Mouse (Mus musculus) lung, embryonic 14.5 days (tissue): Measurements from ENCODE around the gene Maip1. TPM values are rescaled to one million over a fixed set of nuclear protein-coding genes. Genes with fewer than 3 reads are reported as not detected.

ENCODE experiments used
- ATAC-seq: fragments of 200-750 bp; cut with Nextera tagmentation; 2 replicates; pipeline ENCODE4 v1.8.0; 2017; ENCODE audit warnings: mild to moderate bottlenecking, moderate TSS enrichment, moderate library complexity; ENCODE audit not compliant: insufficient read depth
- DNase-seq: peaks from one replicate; pipeline ENCODE4 v3.0.0-alpha.2; 2015
- H3K27ac ChIP-seq: fragments of 300-500 bp; sonication (generic); 2 replicates; pipeline ENCODE4 v1.5.1; 2014; ENCODE audit warnings: low read depth, mild to moderate bottlenecking, moderate library complexity
- H3K27me3 ChIP-seq: fragments of 300-500 bp; sonication (generic); 2 replicates; pipeline ENCODE4 v1.6.1; 2014; ENCODE audit warnings: low read length, control low read depth; ENCODE audit not compliant: insufficient read depth
- H3K36me3 ChIP-seq: fragments of 300-500 bp; sonication (generic); 2 replicates; pipeline ENCODE4 v1.6.1; 2014; ENCODE audit warnings: control low read depth; ENCODE audit not compliant: insufficient read depth
- H3K4me1 ChIP-seq: fragments of 300-500 bp; sonication (generic); 2 replicates; pipeline ENCODE4 v1.6.1; 2014; ENCODE audit warnings: antibody characterized with exemption, control low read depth; ENCODE audit not compliant: insufficient read depth
- H3K4me2 ChIP-seq: fragments of 300-500 bp; sonication (generic); 2 replicates; pipeline ENCODE4 v1.6.1; 2014; ENCODE audit warnings: mild to moderate bottlenecking
- H3K4me3 ChIP-seq: fragments of 300-500 bp; sonication (generic); 2 replicates; pipeline ENCODE4 v1.5.1; 2014; ENCODE audit warnings: low read depth, low read length
- H3K9ac ChIP-seq: fragments of 300-500 bp; sonication (generic); 2 replicates; pipeline ENCODE4 v1.6.1; 2014
- H3K9me3 ChIP-seq: fragments of 300-500 bp; sonication (generic); 2 replicates; pipeline ENCODE4 v1.6.1; 2016; ENCODE audit warnings: low read depth, low read length, control low read depth
- CTCF ChIP-seq: IDR thresholded peaks from 2 replicates; pipeline ENCODE4 v1.5.1; 2016; ENCODE audit warnings: antibody characterized with exemption, low read depth
- WGBS: fragments of 180-500 bp; shearing (Covaris S2); extraction: QIAGEN DNeasy Blood & Tissue Kit; methylation state at CpG from one replicate; pipeline ENCODE4 v1.1.7; 2014; 5-methylcytosine and 5-hydroxymethylcytosine counted together
- polyA plus RNA-seq: library from polyadenylated mRNA; unstranded; fragments of >200 nt; fragmentation: Nextera tagmentation; extraction: Ambion mirVana; gene quantifications from 2 replicates; pipeline ENCODE4 v1.2.1, GENCODE M21; 2014

Maip1 gene
- polyA plus RNA-seq, 1 experiment from 2014 or later = 17.5 TPM

DNA sequence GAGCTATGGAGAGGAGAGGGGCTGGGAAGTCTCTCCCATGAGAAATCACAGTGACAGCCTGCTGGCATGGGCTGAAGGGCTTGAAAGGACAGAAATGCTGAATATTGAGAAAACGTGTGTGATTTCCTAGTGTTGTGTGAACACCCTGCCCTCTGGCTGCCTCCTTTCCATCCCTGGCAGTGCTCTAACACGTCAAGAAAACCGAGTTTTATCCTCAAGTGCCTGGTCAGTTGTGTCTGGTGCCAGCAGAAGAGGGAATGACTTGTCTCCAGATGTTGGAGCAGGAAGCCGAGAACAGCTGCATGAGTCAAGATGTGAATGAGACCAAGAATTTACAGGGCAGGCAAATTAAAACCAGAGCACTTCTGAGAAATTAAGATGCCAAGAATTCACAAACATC is 34.6 kb downstream of the Maip1 start:
- TF ChIP-seq CTCF = no peak
- ATAC-seq (no peak), DNase-seq (no peak)
- no peak overlapping the region for H3K4me2 ChIP-seq
- H3K36me3 ChIP-seq = no peaks in the 10 kb centered on the region
- no peaks in the 10 kb centered on the region for H3K27me3 ChIP-seq
- H3K9ac ChIP-seq = no peak overlapping the region
- no peak overlapping the region for H3K4me3 ChIP-seq
- WGBS = 38% methylated on average over 4 of the region's 4 CpGs
- no peak overlapping the region for H3K27ac ChIP-seq
- H3K9me3 ChIP-seq = no peaks in the 10 kb centered on the region
- H3K4me1 ChIP-seq = peaks cover 5% of the 10 kb centered on the region; the same call in 1 of the 2 replicates

DNA sequence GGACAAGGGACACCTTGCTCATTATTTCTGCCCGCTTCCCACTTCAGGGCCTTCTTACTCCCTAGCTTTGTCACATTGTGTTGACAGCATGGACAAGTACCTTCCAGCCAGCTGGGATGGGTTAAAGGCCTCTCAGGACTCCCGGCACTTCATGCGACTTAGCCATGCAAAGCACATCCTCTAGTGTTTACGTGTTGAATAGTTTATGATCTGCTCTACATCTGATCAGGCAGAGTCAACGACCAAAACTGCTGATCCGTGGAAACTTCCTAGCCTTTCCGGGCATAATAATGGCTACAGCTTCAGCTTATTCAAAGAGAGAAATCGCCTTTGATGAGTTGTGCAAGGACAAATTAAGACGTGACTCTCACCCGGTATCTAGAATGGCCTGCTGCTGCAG is 39.6 kb downstream of the Maip1 start:
- Histone ChIP-seq H3K36me3 (no peaks in the 10 kb centered on the region), H3K27me3 (no peaks in the 10 kb centered on the region), H3K27ac (no peak overlapping the region), H3K9ac (no peak overlapping the region), H3K9me3 (no peaks in the 10 kb centered on the region), H3K4me2 (no peak overlapping the region), H3K4me3 (no peak overlapping the region), H3K4me1 (no peaks in the 10 kb centered on the region)
- DNase-seq = peak; percentile 32
- no peak for ATAC-seq
- WGBS = 60% methylated on average over 10 of the region's 10 CpGs
- TF ChIP-seq CTCF = no peak

DNA sequence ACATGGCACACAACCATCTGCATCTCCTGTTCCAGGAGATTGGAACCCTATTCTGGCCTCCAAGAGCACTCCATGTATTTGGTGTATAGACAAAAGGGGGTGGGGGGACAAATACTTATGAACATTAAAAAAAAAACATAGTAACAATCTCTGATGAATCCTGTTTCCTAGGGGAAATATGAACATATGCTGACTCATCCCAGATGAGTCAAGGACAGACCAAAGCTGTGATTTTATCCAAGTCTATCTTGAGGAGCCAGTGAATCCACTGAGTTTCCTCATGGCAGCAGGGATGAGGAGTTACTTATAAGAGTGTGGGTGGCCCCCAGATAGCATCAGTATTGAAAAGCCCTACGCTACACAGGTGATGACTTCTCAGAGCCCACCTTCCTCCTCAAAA is 44.1 kb downstream of the Maip1 start:
- ATAC-seq (no peak), DNase-seq (no peak)
- Histone ChIP-seq H3K27me3 (no peaks in the 10 kb centered on the region), H3K4me1 (no peaks in the 10 kb centered on the region), H3K9ac (no peak overlapping the region), H3K4me2 (no peak overlapping the region), H3K4me3 (no peak overlapping the region), H3K36me3 (no peaks in the 10 kb centered on the region), H3K27ac (no peak overlapping the region), H3K9me3 (no peaks in the 10 kb centered on the region)
- 93% methylated on average over 1 of the region's 1 CpGs for WGBS
- TF ChIP-seq CTCF = no peak

DNA sequence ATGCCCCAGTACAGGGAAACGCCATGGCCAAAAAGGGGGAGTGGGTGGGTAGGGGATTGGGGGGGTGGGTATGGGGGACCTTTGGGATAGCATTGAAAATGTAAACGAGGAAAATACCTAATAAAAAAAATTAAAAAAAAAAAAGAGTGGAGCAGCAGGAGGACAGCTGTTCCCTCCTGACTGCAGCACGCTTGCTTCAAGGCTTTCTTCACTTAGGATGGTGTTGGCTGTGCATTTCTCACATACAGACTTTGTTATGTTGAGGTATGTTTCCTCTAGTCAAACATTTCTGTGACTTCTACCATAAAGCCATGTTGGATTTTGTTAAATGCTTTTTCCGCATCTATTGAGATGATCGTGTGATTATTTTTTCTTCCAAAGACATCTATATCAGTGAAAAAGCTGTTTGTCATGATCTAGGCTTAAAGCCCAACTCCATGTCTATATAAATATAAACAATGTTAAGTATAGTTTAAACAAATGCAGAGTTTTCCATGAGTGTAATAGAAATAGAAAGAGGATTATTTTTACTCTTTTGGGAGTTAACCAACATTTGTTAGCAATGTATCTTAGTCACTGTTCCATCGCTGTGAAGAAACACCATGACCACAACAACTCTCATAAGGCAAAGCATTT is 54.3 kb downstream of the Maip1 start:
- H3K4me3 ChIP-seq = no peak overlapping the region
- peak; percentile 65 for DNase-seq
- H3K4me1 ChIP-seq = no peaks in the 10 kb centered on the region
- TF ChIP-seq CTCF = no peak
- WGBS = 49% methylated on average over 6 of the region's 6 CpGs
- no peaks in the 10 kb centered on the region for H3K9me3 ChIP-seq
- no peak overlapping the region for H3K4me2 ChIP-seq
- peak; percentile 54; the same call in 1 of the 2 replicates for ATAC-seq
- H3K36me3 ChIP-seq = no peaks in the 10 kb centered on the region
- no peak overlapping the region for H3K9ac ChIP-seq
- no peaks in the 10 kb centered on the region for H3K27me3 ChIP-seq
- no peak overlapping the region for H3K27ac ChIP-seq

Other genes starting within 250 kb of the Maip1 start
- gene 1700066M21Rik, start 28.7 kb upstream of the Maip1 start, polyA plus RNA-seq = 15.8 and 16.5 TPM in 2 replicates
- 27.3 and 30.2 TPM in 2 replicates for gene Tyw5, start 773 bp downstream of the Maip1 start, polyA plus RNA-seq